Mouse (Mus musculus) embryo, embryonic 11 days (tissue): ENCODE measurements around the gene Alox12b.

Experiments
- DNase-seq: peaks from one replicate; pipeline ENCODE4 v3.0.0-alpha.2; 2015

Alox12b gene

GRCm38 (mm10) chr11:69179512-69179911 lies 22.7 kb downstream of the Alox12b start:
- no peak for DNase-seq

GRCm38 (mm10) chr11:69180120-69180519 lies 23.3 kb downstream of the Alox12b start:
- DNase-seq = no peak

GRCm38 (mm10) chr11:69185031-69185430 lies 28.2 kb downstream of the Alox12b start:
- no peak for DNase-seq

- DNase-seq = no peak
These were observed 29.1 kb downstream of the Alox12b start for GRCm38 (mm10) chr11:69185936-69186335.

DNA sequence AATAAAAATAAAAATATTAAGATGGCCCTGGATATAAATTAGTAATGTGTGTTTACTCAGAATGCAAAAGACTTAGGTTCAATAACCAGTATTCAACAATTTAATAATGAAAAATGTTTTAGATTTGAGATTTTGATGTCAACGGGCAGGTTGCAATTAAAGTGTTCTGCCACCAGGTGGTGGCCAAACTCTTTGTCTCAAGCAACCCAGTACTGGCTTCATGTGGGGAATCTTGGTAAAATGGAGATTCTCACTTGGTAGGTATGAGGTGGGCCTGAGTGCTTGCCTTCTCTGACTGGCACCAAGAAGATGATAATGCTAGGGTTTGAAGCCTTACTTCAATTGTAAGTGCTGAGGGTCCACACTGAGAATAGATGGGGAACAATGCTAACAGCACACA lies 36.1 kb downstream of the Alox12b start:
- DNase-seq = peak; percentile 70

DNA sequence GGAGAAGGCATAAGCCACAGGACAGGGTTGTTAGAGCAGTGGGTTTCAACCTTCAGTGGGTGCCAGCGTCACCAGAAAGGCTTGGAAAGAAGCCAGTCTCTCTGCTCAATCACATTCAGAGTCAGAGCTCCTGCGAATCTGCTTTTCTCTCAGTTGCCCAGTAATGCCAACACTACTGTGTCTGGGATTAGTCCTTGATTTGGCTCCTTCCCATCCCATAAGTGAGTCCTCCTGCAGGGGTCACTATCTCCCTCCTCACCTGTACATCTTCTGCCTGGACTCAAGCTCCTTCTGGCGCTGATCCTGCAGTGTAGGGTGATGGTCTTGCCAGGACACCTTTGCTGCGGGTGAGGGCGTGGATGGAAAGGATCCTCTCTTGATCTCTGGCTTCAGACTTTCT lies 40.0 kb downstream of the Alox12b start:
- DNase-seq = peak; percentile 19

DNA sequence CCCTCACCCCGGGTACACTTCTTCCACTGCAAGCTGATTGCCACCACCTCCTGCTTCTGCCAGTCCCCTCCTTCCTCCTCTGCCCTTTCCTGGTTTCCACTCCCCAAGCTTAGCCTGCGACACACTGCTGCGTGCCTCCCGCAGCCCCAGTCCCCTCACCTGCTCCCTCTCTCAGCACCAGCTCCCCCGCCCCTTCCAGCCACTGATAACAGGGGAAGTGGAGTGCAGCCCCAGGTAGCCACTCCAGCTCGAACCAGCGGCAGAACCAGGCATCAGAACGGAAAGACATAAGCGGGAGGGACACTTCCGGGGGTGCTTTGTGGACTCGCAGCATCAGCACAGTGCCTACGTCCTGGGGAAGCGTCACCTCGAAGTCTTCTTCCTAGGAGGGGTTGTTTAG lies 40.4 kb downstream of the Alox12b start:
- no peak for DNase-seq

DNA sequence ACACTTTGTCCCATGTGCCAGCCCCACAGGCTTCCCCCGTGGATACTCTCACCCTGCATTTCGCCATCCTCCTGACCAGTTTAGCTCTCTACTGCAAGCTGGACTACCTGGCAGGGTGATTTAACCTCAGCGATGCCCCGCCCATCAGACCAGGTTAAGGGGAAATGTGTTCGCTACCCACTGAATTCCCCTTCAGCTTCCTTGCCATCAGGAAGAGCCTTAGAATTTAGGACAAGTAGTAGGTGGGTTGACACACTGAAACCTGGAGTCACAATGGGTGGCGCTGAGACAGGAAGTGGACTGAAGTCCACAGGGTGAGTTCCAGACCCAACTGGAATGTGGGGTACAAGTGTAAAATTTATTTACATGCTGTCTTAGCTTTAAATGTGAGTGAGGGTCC lies 41.0 kb downstream of the Alox12b start, which contains the start of gene Alox8:
Alox8 (minus strand) TSS at position 101 of the 400 bp plus-strand sequence.
- DNase-seq = no peak

DNA sequence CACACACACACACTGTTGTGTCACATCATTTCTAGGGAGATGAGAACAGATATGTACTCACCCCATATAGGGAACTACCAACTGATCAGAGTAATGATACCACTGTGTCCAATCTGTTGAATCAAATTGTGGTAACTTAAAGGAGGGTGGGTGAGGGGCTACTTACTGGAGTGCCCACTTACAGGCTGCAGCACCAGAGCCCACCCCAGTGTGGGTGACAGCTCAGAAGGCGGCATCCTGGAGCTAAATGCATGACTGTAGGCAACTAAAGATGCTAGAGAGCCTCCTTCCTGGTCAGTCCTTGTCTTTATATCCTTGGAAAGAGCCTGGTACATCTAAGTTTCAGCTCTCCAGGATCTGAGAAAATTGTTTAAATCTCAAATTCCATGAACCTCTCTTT lies 42.5 kb downstream of the Alox12b start:
- DNase-seq = no peak

DNA sequence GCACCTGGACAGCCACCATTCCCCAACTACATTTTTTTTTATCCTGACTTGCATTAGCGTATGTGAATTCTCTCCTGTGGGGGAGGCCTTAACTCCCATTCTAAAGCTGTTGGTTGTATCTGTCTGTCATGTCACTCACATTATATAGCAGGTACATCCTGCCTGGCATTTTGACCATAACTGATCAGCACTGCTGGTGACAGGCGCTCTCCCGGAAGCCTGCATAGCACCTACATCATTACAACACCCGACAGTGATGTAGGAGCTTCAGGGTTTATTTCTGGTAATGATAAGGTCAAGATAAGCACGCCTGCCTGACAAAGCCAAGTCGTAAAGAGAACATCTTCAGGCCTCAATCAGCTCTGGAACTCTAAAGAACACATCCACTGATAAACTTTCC lies 43.4 kb downstream of the Alox12b start:
- no peak for DNase-seq

DNA sequence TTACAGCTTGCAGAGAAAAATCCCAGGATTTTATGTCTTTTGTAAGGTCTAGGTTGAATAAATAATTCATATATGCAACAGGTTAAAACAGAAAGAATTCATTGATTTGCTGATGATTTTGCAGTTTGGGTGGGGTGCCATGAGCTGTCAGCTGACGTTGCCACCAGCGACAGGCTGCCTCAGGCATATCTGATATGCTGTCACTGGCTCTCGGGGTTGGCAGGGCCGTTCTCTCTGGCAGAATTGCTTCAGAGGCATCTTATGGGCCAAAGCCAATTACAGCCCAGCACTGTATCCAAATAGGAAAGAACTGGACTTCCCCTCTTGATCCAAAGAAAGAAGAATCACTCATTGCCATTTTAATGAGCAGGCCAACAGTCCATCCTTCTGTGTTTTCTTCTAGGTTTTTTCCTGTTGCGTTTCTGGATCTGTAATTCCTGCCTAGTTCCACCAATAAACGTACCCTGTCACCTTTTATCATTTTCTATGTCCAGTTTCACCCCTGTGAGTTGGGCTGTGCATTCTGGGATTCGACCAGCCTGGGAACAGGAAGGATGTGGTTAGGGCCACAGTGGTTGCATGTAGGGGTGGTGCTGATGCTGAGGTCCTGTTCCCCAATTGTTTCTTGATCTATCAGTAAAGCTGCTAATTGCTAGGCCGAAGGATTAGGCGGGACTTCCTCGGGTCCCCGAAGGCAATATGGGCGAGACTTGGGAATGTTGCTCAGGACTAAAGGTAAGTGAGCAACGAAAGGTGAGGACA lies 45.9 kb downstream of the Alox12b start:
- DNase-seq = no peak

DNA sequence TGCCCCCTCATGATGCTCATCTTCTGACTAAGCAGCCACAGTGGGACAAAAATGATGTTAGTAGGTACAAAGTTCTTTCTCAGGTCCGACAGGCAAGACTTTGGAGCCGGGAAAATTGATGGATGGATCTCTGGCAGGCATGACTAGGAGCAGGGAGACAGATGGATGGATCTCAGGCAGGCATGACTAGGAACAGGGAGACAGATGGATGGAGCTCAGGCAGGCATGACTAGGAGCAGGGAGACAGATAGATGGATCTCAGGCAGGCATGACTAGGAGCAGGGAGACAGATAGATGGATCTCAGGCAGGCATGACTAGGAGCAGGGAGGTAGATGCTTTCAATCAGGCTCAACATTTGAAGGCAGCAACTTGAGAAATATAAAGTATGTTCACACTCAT lies 54.6 kb downstream of the Alox12b start:
- no peak for DNase-seq

DNA sequence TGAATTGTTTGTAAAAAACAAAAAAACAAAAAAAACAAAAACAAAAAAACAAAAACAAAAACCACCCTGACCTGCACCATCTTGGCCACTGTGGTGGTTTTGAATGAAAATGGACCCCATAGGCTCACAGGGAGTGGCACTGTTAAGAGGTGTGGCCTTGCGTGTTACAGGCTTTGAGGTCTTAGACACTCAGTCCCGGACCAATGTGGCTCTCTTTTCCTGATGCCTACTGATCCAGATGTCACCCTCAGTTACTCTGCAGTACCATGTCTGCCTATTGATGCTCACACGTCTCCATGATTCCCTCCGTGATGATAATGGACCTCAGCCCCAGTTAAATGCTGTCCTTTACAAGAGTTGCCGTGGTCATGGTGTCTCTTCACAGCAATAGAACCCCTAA lies 60.6 kb downstream of the Alox12b start:
- DNase-seq = no peak

DNA sequence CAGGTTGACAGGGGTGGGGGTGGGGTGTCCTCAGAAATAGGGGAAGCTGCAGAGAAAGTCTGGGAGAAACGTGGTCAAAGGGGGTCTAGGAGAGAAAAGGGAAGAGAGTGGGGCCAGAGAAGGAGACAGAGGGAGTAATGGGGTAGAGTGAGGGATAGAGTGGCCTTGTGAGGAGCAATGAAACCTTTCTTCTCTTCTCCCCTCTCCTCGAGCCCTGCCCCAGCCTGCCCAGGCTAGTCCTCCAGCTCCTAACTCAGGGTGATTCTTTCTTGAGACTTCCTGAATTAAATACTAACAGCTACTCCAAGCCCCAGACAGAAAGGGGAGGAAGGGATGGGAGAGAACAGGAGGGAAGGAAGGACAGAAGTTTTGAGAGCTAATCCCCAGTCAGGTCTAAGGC lies 61.9 kb downstream of the Alox12b start:
- no peak for DNase-seq
